Mouse (Mus musculus) myocyte (in vitro differentiated cells): Measurements from ENCODE around the gene Ppp1r16b. TPM values are rescaled to one million over a fixed set of nuclear protein-coding genes. Genes with fewer than 3 reads are reported as not detected.

Source experiments
- H3K27me3 ChIP-seq: one replicate; pipeline ENCODE4 v1.6.1; 2011; ENCODE audit not compliant: control insufficient read depth, insufficient read depth, insufficient read length
- H3K36me3 ChIP-seq: one replicate; pipeline ENCODE4 v1.6.1; 2011; ENCODE audit not compliant: control insufficient read depth, insufficient read depth
- H3K4me2 ChIP-seq: one replicate; pipeline ENCODE4 v1.6.1; 2011; ENCODE audit warnings: low read depth, control low read depth
- H3K4me3 ChIP-seq: one replicate; pipeline ENCODE4 v1.5.1; 2011; ENCODE audit warnings: mild to moderate bottlenecking, control low read depth, moderate library complexity
- H3K79me2 ChIP-seq: one replicate; pipeline ENCODE4 v1.6.1; 2011; ENCODE audit not compliant: control insufficient read depth, insufficient read depth
- H3ac ChIP-seq: one replicate; pipeline ENCODE4 v1.6.1; 2011; ENCODE audit not compliant: control insufficient read depth, insufficient read length
- CEBPB ChIP-seq: IDR thresholded peaks from 2 replicates; pipeline ENCODE4 v1.6.1; 2011; ENCODE audit warnings: mild to moderate bottlenecking, moderate library complexity; ENCODE audit not compliant: poor library complexity, insufficient read depth, severe bottlenecking
- E2F4 ChIP-seq: IDR thresholded peaks from one replicate; pipeline ENCODE4 v1.6.1; 2011; ENCODE audit warnings: mild to moderate bottlenecking, control low read depth, moderate library complexity; ENCODE audit not compliant: insufficient read depth
- MAX ChIP-seq: IDR thresholded peaks from one replicate; pipeline ENCODE4 v1.6.1; 2011; ENCODE audit warnings: low read depth, mild to moderate bottlenecking, control low read depth
- MYOD1 ChIP-seq, 3 experiments: IDR thresholded peaks; one replicate each; pipeline ENCODE4 v1.6.1; 2011; ENCODE audit warnings: control low read depth in 2 of 3, low read depth in 2 of 3, mild to moderate bottlenecking in 2 of 3, moderate library complexity in 1 of 3; ENCODE audit not compliant: insufficient read length in 2 of 3, control insufficient read depth in 1 of 3
- MYOG ChIP-seq, 3 experiments: IDR thresholded peaks; one replicate each; pipeline ENCODE4 v1.6.1; 2011; ENCODE audit warnings: control low read depth in 2 of 3, low read depth in 2 of 3, mild to moderate bottlenecking in 2 of 3; ENCODE audit not compliant: insufficient read length in 2 of 3, control insufficient read depth in 1 of 3, insufficient read depth in 1 of 3
- POLR2A ChIP-seq: IDR thresholded peaks from one replicate; pipeline ENCODE4 v1.6.1; 2011; ENCODE audit warnings: low read depth, mild to moderate bottlenecking, control low read depth, moderate library complexity; ENCODE audit not compliant: insufficient read length
- POLR2AphosphoS2 ChIP-seq: IDR thresholded peaks from one replicate; pipeline ENCODE4 v1.6.1; 2011; ENCODE audit warnings: low read depth, control low read depth; ENCODE audit not compliant: insufficient read length
- REST ChIP-seq: IDR thresholded peaks from one replicate; pipeline ENCODE4 v1.6.1; 2011; ENCODE audit warnings: mild to moderate bottlenecking, control low read depth, moderate library complexity; ENCODE audit not compliant: insufficient read depth, insufficient read length
- SRF ChIP-seq: IDR thresholded peaks from one replicate; pipeline ENCODE4 v1.6.1; 2011; ENCODE audit warnings: low read depth; ENCODE audit not compliant: control insufficient read depth, insufficient read length
- TCF12 ChIP-seq: IDR thresholded peaks from one replicate; pipeline ENCODE4 v1.6.1; 2011; ENCODE audit warnings: mild to moderate bottlenecking, control low read depth; ENCODE audit not compliant: poor library complexity, insufficient read depth, severe bottlenecking
- TCF3 ChIP-seq: IDR thresholded peaks from one replicate; pipeline ENCODE4 v1.6.1; 2011; ENCODE audit warnings: low read depth, control low read depth; ENCODE audit not compliant: insufficient read length
- USF1 ChIP-seq: IDR thresholded peaks from one replicate; pipeline ENCODE4 v1.6.1; 2011; ENCODE audit warnings: low read depth, mild to moderate bottlenecking, control low read depth, moderate library complexity
- polyA plus RNA-seq: library from polyadenylated mRNA; unstranded; fragments of >200 nt; fragmentation: generic; extraction: Trizol; gene quantifications from one replicate; pipeline ENCODE4 v1.2.1, GENCODE M21; 2012; ENCODE audit warnings: missing spikeins

Ppp1r16b gene
- polyA plus RNA-seq, 1 experiment: 0.05 TPM

DNA sequence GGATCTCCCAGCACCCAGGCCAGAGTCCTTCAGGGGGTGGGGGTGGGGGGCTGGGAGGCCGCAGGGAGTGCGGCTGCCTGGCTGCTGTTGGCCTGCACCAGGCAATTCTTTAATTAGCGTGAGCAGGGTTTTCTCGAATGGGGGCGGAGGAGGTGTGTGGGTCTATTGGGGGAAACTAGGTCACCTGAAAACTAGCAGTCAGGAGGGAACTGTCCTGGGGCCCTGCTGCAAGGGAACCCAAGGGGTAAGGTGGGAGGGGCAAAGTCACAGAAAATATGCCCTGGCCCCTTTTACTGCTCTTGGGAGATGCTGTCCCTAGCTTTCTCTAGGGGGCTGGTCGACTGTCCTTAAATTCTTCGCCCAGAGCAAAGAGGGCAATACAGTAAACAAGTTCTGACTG lies 24.4 kb downstream of the Ppp1r16b start:
- Histone ChIP-seq H3K79me2 (no peaks in the 10 kb centered on the region), H3K4me3 (no peak overlapping the region), H3K4me2 (no peak overlapping the region), H3K27me3 (peaks cover 9% of the 10 kb centered on the region), H3ac (no peak overlapping the region), H3K36me3 (no peaks in the 10 kb centered on the region)
- TF ChIP-seq TCF12 (no peak), USF1 (no peak), MYOD1 (IDR thresholded peaks at IDR 0.05; ENCODE audit: control insufficient read depth in 1 of 3, insufficient read length in 2 of 3, low read depth in 2 of 3) (no peak), SRF (no peak), POLR2A (no peak), TCF3 (no peak), REST (no peak), E2F4 (no peak), MYOG (IDR thresholded peaks at IDR 0.05; ENCODE audit: control insufficient read depth in 1 of 3, insufficient read depth in 1 of 3, insufficient read length in 2 of 3, low read depth in 2 of 3) (no peak)

DNA sequence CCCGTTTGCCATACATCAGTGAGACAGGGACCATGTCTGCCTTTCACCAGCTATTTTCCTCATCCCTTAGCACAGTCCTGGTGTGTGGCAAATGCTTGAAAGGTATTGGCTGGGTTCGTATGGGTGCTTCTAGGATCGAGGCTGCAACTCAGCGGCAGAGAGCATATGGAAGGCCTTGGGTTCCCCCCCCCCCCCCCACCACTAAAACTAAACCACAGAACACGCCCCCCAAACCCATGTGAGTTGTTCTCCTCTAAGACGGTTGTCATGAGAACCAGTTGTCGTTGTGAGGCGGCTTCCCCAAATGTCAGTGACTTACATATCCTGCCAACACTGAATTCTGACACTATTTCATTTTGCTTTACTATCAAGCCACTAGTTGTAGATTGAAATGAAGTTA lies 24.9 kb downstream of the Ppp1r16b start:
- TF ChIP-seq POLR2AphosphoS2 (no peak), REST (no peak), CEBPB (no peak), TCF3 (no peak), MYOG (IDR thresholded peaks at IDR 0.05; ENCODE audit: control insufficient read depth in 1 of 3, insufficient read depth in 1 of 3, insufficient read length in 2 of 3, low read depth in 2 of 3) (no peak), SRF (no peak), TCF12 (no peak), MYOD1 (IDR thresholded peaks at IDR 0.05; ENCODE audit: control insufficient read depth in 1 of 3, insufficient read length in 2 of 3, low read depth in 2 of 3) (no peak)
- no peaks in the 10 kb centered on the region for H3K79me2 ChIP-seq
- no peak overlapping the region for H3K4me3 ChIP-seq
- H3ac ChIP-seq: no peak overlapping the region
- no peaks in the 10 kb centered on the region for H3K36me3 ChIP-seq
- H3K4me2 ChIP-seq: no peak overlapping the region
- H3K27me3 ChIP-seq: peaks cover 13% of the 10 kb centered on the region

DNA sequence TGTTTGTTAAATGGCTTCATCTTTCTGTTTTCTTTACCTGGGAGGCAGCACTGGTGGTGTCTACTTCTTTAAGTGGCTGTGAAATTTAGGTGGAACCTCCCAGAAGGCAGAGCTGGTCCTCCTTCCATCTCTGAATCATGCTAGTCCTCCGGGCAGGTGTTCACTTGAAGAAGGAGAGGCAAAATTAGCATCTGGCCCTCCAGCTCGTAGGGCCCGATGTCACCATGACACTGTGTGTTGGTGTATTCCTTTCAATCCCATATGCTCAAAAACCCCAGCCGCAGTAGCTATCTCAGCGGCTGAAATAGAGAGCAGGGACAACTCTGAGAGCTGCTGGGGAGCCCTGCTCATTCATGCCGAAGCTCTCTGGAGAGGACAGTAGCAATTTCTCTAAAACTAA lies 27.0 kb downstream of the Ppp1r16b start:
- H3K4me2 ChIP-seq: no peak overlapping the region
- H3K36me3 ChIP-seq: no peaks in the 10 kb centered on the region
- TF ChIP-seq MAX (no peak), E2F4 (no peak)

DNA sequence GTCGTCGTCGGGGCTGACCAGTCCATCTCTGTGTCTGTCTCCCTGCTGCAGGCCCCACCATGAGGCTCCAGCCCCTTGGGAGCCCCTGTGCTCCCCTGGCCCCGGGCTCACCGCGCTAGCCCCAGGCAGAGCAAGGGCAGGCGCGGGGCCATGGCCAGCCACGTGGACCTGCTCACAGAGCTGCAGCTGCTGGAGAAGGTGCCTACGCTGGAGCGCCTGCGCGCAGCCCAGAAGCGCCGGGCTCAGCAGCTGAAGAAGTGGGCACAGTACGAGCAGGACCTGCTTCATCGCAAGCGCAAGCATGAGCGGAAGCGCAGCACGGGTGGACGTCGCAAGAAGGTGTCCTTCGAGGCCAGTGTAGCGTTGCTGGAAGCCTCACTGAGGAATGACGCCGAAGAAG lies 30.6 kb downstream of the Ppp1r16b start:
- no peak overlapping the region for H3K4me2 ChIP-seq
- H3K4me3 ChIP-seq: no peak overlapping the region
- no peak overlapping the region for H3ac ChIP-seq
- peaks cover 21% of the 10 kb centered on the region for H3K27me3 ChIP-seq
- H3K79me2 ChIP-seq: no peaks in the 10 kb centered on the region
- no peak for TF ChIP-seq USF1
- no peaks in the 10 kb centered on the region for H3K36me3 ChIP-seq

More for the DNA sequence above, 27.0 kb downstream of the Ppp1r16b start:
- Histone ChIP-seq H3K4me3 (no peak overlapping the region), H3ac (no peak overlapping the region), H3K79me2 (no peaks in the 10 kb centered on the region), H3K27me3 (peaks cover 15% of the 10 kb centered on the region)

DNA sequence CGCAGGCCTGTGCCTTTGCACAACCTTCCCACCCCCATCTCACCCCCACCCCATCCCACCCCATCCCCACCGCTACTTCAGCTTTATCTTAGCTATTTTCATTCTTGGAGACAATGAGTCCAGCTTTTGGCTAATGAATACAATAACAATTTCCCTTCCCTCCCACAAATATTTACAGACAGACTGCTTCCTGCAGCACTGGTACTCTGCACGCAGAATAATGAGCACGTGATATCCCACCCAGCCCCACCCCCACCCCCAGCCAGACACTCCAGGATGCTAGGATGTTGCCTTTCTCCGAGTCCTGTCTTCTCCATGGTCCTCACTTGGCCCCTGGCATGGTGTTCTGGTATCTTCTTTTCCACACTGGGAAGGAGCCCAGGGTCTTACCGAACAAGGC lies 31.3 kb downstream of the Ppp1r16b start:
- Histone ChIP-seq H3K4me3 (no peak overlapping the region), H3K4me2 (no peak overlapping the region), H3K36me3 (no peaks in the 10 kb centered on the region), H3K27me3 (peaks cover 21% of the 10 kb centered on the region), H3ac (no peak overlapping the region), H3K79me2 (no peaks in the 10 kb centered on the region)
- TF ChIP-seq TCF3 (no peak), E2F4 (no peak), CEBPB (no peak), MYOD1 (IDR thresholded peaks at IDR 0.05; ENCODE audit: control insufficient read depth in 1 of 3, insufficient read length in 2 of 3, low read depth in 2 of 3) (no peak), POLR2AphosphoS2 (no peak), SRF (no peak), TCF12 (no peak)

DNA sequence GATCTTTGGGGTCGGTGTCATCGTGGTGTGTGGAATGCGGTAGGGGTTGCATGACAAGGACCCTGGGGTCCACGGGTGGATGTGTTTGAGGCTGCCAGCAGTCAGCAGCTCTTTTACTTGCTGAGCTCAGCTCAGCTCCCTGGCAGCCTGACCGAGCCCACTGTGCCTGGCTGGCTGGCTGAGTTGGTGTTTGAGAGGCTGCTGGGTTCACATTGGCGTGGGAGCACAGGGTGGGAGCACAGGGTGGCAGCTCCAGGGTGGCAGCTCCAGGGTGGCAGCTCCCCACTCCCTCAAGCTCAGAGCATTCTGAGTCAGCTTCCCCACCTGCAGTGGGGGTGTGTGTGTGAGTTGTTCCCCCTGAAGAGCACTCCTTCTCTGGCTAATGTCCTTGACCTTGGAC lies 34.7 kb downstream of the Ppp1r16b start:
- Histone ChIP-seq H3K4me3 (no peak overlapping the region), H3K27me3 (peaks cover 10% of the 10 kb centered on the region), H3ac (no peak overlapping the region), H3K36me3 (no peaks in the 10 kb centered on the region), H3K4me2 (no peak overlapping the region), H3K79me2 (no peaks in the 10 kb centered on the region)
- no peak for TF ChIP-seq POLR2AphosphoS2
- no peak for TF ChIP-seq REST
- no peak for TF ChIP-seq USF1
- TF ChIP-seq MYOD1 (IDR thresholded peaks at IDR 0.05; ENCODE audit: control insufficient read depth in 1 of 3, insufficient read length in 2 of 3, low read depth in 2 of 3): no peak
- no peak for TF ChIP-seq E2F4
- no peak for TF ChIP-seq TCF12
- no peak for TF ChIP-seq TCF3
- no peak for TF ChIP-seq SRF
- no peak for TF ChIP-seq MYOG (IDR thresholded peaks at IDR 0.05; ENCODE audit: control insufficient read depth in 1 of 3, insufficient read depth in 1 of 3, insufficient read length in 2 of 3, low read depth in 2 of 3)
- TF ChIP-seq MAX: no peak
- no peak for TF ChIP-seq CEBPB
- no peak for TF ChIP-seq POLR2A
